28 mouse cellular contexts compared by ENCODE assay signal in genomic region chr10:53416152-53416712, GRCm38 (mm10). TPM values are rescaled to one million over a fixed set of nuclear protein-coding genes. Genes with fewer than 3 reads are reported as not detected.
DNase-seq lines count a peak whose midpoint lies in the region; ATAC-seq and TF ChIP-seq lines count a peak whose summit lies in the region.
"Had no signal": no experiment of that assay in that cellular context is flagged by ENCODE, and none has a peak within 500 bp of the region (broad histone marks: within the 10 kb centered on the region; RNA-seq: fewer than 3 reads in every experiment).

No protein-coding gene starts in this region.

- peak overlapping the region; percentile 6; the same call in 1 of the 2 replicates for H3K27ac ChIP-seq in gastrocnemius, adult 2 months
- peak overlapping the region; percentile 75 for H3K27ac ChIP-seq in kidney, embryonic 16.5 days (ENCODE audit: low read length)
- peak overlapping the region; percentile 3; the same call in 1 of the 2 replicates for H3K27ac ChIP-seq in embryonic facial prominence, embryonic 14.5 days (replicated peaks; ENCODE audit: low read depth, low read length)
- H3K27ac ChIP-seq in limb, embryonic 14.5 days (replicated peaks; ENCODE audit: low read depth, low read length), result 0 out of 2 replicates have a peak overlapping the region, but pooled peaks have one; percentile 14
- H3K27ac ChIP-seq: embryonic facial prominence, embryonic 15.5 days; hindbrain, embryonic 12.5 days; hindbrain, postnatal 0 days; intestine, embryonic 15.5 days; liver, embryonic 14.5 days; midbrain, embryonic 10.5 days; midbrain, embryonic 15.5 days had no signal

- H3K27me3 ChIP-seq in kidney, embryonic 16.5 days (ENCODE audit: insufficient read depth, low read length), result no peaks in the 10 kb centered on the region
- no peaks in the 10 kb centered on the region for H3K27me3 ChIP-seq in embryonic facial prominence, embryonic 14.5 days (replicated peaks; ENCODE audit: control insufficient read depth, insufficient read depth, low read length)
- H3K27me3 ChIP-seq in limb, embryonic 14.5 days (ENCODE audit: control insufficient read depth, insufficient read depth, low read length), result no peaks in the 10 kb centered on the region
- H3K27me3 ChIP-seq: embryonic facial prominence, embryonic 15.5 days; heart, embryonic 15.5 days; hindbrain, embryonic 12.5 days; intestine, embryonic 15.5 days; midbrain, embryonic 15.5 days; Patski; stomach, embryonic 15.5 days had no signal

- no peaks in the 10 kb centered on the region for H3K36me3 ChIP-seq in kidney, embryonic 16.5 days (ENCODE audit: insufficient read depth, low read length)
- H3K36me3 ChIP-seq in embryonic facial prominence, embryonic 14.5 days (ENCODE audit: control insufficient read depth, insufficient read depth, low read length), result no peaks in the 10 kb centered on the region
- no peaks in the 10 kb centered on the region for H3K36me3 ChIP-seq in limb, embryonic 14.5 days (ENCODE audit: control insufficient read depth, insufficient read depth, low read length)
- H3K36me3 ChIP-seq: embryonic facial prominence, embryonic 15.5 days; heart, embryonic 15.5 days; hindbrain, embryonic 12.5 days; intestine, embryonic 15.5 days; midbrain, embryonic 10.5 days; midbrain, embryonic 15.5 days; stomach, embryonic 15.5 days had no signal

- H3K4me3 ChIP-seq in gastrocnemius, adult 2 months, result no peak overlapping the region
- no peak overlapping the region for H3K4me3 ChIP-seq in kidney, embryonic 16.5 days (ENCODE audit: low read length)
- H3K4me3 ChIP-seq in embryonic facial prominence, embryonic 14.5 days (ENCODE audit: low read depth, low read length), result no peak overlapping the region
- H3K4me3 ChIP-seq in limb, embryonic 14.5 days (replicated peaks; ENCODE audit: low read length), result no peak overlapping the region
- H3K4me3 ChIP-seq: embryonic facial prominence, embryonic 15.5 days; heart, embryonic 15.5 days; hindbrain, embryonic 12.5 days; intestine, embryonic 15.5 days; midbrain, embryonic 10.5 days; midbrain, embryonic 15.5 days; stomach, embryonic 15.5 days had no signal

- intact Hi-C loops in gastrocnemius, adult 2 months (cut with DNase I), result no loop called here
- intact Hi-C loops in left cerebral cortex, postnatal 36 days (cut with DNase I), result no loop called here

- H3K9ac ChIP-seq in kidney, embryonic 16.5 days (replicated peaks; ENCODE audit: low read length), result no peak overlapping the region
- no peak overlapping the region for H3K9ac ChIP-seq in embryonic facial prominence, embryonic 14.5 days (ENCODE audit: low read depth, low read length)
- H3K9ac ChIP-seq in limb, embryonic 14.5 days (ENCODE audit: low read depth, low read length, severe bottlenecking), result no peak overlapping the region
- H3K9ac ChIP-seq: embryonic facial prominence, embryonic 15.5 days; heart, embryonic 15.5 days; hindbrain, embryonic 12.5 days; intestine, embryonic 15.5 days; liver, embryonic 14.5 days; midbrain, embryonic 15.5 days; stomach, embryonic 15.5 days had no signal

- no peak for DNase-seq in gastrocnemius, adult 2 months
- DNase-seq in gastrocnemius, postnatal 25 days, result no peak
- no peak for DNase-seq in kidney, postnatal 10 days
- DNase-seq in embryonic facial prominence, embryonic 14.5 days (ENCODE audit: low spot score), result no peak
- no peak for DNase-seq in limb, embryonic 14.5 days (ENCODE audit: low spot score)
- DNase-seq in left cerebral cortex, postnatal 36 days (ENCODE audit: low spot score in 2 of 2), result no peak
- DNase-seq in spleen, postnatal 36 days (ENCODE audit: low spot score in 2 of 2), result no peak
- DNase-seq: adrenal gland, postnatal 10 days; cerebellum, adult 8-10 months; embryo, embryonic 11 days; gastrocnemius, postnatal 36 days; kidney, postnatal 14 days; liver; lung, adult 2 months; lung, postnatal 14 days; thymus, postnatal 14 days had no signal

- H3K4me1 ChIP-seq in kidney, embryonic 16.5 days (ENCODE audit: insufficient read depth, low read length), result peaks cover 16% of the 10 kb centered on the region
- H3K4me1 ChIP-seq in embryonic facial prominence, embryonic 14.5 days (ENCODE audit: control insufficient read depth, insufficient read depth, low read length), result peaks cover 6% of the 10 kb centered on the region; the same call in 1 of the 2 replicates
- H3K4me1 ChIP-seq in limb, embryonic 14.5 days (ENCODE audit: control insufficient read depth, insufficient read depth, low read length), result peaks cover 21% of the 10 kb centered on the region
- H3K4me1 ChIP-seq: hindbrain, embryonic 12.5 days had no signal

- TF ChIP-seq POLR2A in limb, embryonic 14.5 days (IDR thresholded peaks at IDR 0.05; ENCODE audit: borderline replicate concordance, extremely low read depth, insufficient read depth, insufficient read length), result no peak

- no peaks in the 10 kb centered on the region for H3K9me3 ChIP-seq in kidney, embryonic 16.5 days (ENCODE audit: low read length)
- H3K9me3 ChIP-seq in embryonic facial prominence, embryonic 14.5 days (ENCODE audit: control insufficient read depth, low read length), result no peaks in the 10 kb centered on the region
- H3K9me3 ChIP-seq in limb, embryonic 14.5 days (ENCODE audit: control insufficient read depth, low read length), result no peaks in the 10 kb centered on the region
- H3K9me3 ChIP-seq: embryonic facial prominence, embryonic 15.5 days; heart, embryonic 15.5 days; hindbrain, embryonic 12.5 days; intestine, embryonic 15.5 days; midbrain, embryonic 10.5 days; midbrain, embryonic 15.5 days; stomach, embryonic 15.5 days had no signal

- ATAC-seq in kidney, embryonic 16.5 days (ENCODE audit: low FRiP score, low TSS enrichment), result peak; percentile 68
- no peak for ATAC-seq in embryonic facial prominence, embryonic 14.5 days (ENCODE audit: low read depth)
- no peak for ATAC-seq in limb, embryonic 14.5 days (ENCODE audit: low FRiP score, low read depth)
- ATAC-seq: forebrain, embryonic 14.5 days; hindbrain, postnatal 0 days; intestine, embryonic 15.5 days; midbrain, embryonic 15.5 days; Patski had no signal

- TF ChIP-seq CTCF in gastrocnemius, adult 2 months (IDR thresholded peaks at IDR 0.05), result no peak

- peak overlapping the region; percentile 15; the same call in 1 of the 2 replicates for H3K4me2 ChIP-seq in kidney, embryonic 16.5 days (replicated peaks; ENCODE audit: low read depth, low read length)
- H3K4me2 ChIP-seq in embryonic facial prominence, embryonic 14.5 days (ENCODE audit: low read depth, low read length), result no peak overlapping the region
- no peak overlapping the region for H3K4me2 ChIP-seq in limb, embryonic 14.5 days (replicated peaks; ENCODE audit: low read depth, low read length, severe bottlenecking)
- H3K4me2 ChIP-seq: embryonic facial prominence, embryonic 15.5 days; heart, embryonic 15.5 days; hindbrain, embryonic 12.5 days; intestine, embryonic 15.5 days; midbrain, embryonic 15.5 days; stomach, embryonic 15.5 days had no signal

- WGBS in kidney, embryonic 16.5 days, result 27% methylated on average over 9 of the region's 9 CpGs
- WGBS in embryonic facial prominence, embryonic 14.5 days, result 46% methylated on average over 9 of the region's 9 CpGs
- 50% methylated on average over 9 of the region's 9 CpGs for WGBS in limb, embryonic 14.5 days

RNA-seq across cellular contexts. Expression of gene Cep85l, which starts 36.5 kb away (rescaled TPM):
- total RNA-seq in gastrocnemius, adult 2 months (2021), result 10 to 100 TPM; 45.6 to 62.4 TPM
- total RNA-seq in gastrocnemius, postnatal 25 days (2021), result 10 to 100 TPM; 30.7 to 85.6 TPM
- polyA plus RNA-seq in kidney, embryonic 16.5 days (2015; fragmentation: Nextera tagmentation; extraction: Ambion mirVana), result 2.8 and 3.0 TPM in 2 replicates
- polyA plus RNA-seq in embryonic facial prominence, embryonic 14.5 days (2014; fragmentation: Nextera tagmentation; extraction: Ambion mirVana), result 6.9 and 7.3 TPM in 2 replicates
- polyA plus RNA-seq in limb, embryonic 14.5 days (2012; rRNA removed), result 8.1 and 9.2 TPM in 2 replicates
- 9.8 and 9.9 TPM in 2 replicates for polyA plus RNA-seq in limb, embryonic 14.5 days (2014; fragmentation: Nextera tagmentation; extraction: Ambion mirVana)
- total RNA-seq in left cerebral cortex, postnatal 36 days (2021), result 10 to 100 TPM; 19.4 to 19.8 TPM

Comparison
In these comparisons a context has a peak if more than half of its experiments do, and no peak if none do; other contexts are left out.
1. H3K27ac ChIP-seq: peak in every context shown above with its lines; median percentile 75 in kidney, embryonic 16.5 days; 14 in limb, embryonic 14.5 days; 6 in gastrocnemius, adult 2 months; 3 in embryonic facial prominence, embryonic 14.5 days.